Mouse (Mus musculus): ENCODE measurements around the gene Cluh.

The Cluh gene

DNA sequence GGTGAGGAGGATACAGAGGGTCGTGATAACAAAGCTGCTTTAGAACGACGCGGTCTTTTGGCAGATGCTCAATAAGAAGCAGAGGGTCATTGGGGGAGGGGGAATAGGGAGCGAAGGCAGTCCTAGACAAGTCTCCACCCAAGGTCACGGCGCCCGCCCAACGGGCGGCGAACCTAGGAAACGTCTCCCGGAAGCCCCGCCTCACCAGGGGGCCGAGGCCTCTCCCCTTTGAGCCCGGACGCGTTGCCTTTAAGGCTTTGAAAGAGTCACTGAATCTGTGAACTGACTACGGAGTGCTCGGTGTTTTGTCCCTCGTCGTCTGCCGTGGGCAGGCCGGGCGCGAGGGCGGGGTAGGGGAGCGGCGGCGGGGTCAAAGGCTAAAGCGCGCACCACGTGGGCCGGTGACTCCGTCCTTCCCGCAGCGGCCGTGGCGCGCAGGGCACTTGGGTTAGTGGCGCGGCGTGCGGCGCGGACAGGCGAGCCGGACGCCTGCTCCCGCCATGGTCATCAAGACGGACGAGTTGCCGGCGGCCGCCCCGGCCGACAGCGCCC is at the start of gene Cluh:
Cluh (plus strand) TSS at position 401 of the 552 bp plus-strand sequence.
- peak; percentile 85 for DNase-seq (ENCODE audit: low read depth, low spot score)

DNA sequence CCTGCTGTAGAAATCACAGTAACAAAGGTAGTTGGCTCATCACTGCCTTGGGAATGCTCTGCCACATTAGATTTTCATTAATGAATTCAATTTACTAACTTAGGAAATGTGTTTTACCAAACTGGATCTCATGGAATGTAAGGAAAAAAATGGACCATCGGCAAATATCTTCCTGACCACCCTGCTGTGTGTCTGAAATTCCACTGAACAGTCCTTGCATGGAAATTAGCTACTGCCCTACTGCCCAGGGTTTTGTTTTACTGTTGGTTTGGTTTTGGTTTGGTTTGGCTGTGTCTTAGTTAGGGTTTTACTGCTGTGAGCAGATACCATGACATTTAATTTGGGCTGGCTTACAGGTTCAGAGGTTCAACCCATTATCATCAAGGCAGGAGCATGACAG is 47.0 kb upstream of the Cluh start:
- no peak for DNase-seq (ENCODE audit: low read depth, low spot score)

DNA sequence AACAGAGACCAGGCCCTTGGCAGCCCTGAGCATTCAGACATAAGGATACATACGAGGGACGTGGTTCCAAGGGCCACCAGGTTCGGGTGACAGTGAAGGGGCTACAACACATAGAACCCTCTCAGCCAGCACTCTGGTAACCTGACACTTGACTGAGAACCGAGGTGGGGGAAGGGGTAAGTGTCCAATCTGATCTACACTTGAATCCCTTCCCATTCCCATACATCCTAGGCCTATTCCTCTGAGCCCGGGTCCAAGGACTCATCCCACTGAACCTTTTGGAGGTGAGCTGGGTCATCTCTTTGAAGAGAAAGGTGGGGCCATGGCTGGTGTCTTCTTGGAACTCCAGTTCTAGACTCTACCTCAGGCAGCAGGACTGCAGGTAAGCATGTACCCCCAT is 39.2 kb upstream of the Cluh start:
- DNase-seq (ENCODE audit: low read depth, low spot score) = no peak

DNA sequence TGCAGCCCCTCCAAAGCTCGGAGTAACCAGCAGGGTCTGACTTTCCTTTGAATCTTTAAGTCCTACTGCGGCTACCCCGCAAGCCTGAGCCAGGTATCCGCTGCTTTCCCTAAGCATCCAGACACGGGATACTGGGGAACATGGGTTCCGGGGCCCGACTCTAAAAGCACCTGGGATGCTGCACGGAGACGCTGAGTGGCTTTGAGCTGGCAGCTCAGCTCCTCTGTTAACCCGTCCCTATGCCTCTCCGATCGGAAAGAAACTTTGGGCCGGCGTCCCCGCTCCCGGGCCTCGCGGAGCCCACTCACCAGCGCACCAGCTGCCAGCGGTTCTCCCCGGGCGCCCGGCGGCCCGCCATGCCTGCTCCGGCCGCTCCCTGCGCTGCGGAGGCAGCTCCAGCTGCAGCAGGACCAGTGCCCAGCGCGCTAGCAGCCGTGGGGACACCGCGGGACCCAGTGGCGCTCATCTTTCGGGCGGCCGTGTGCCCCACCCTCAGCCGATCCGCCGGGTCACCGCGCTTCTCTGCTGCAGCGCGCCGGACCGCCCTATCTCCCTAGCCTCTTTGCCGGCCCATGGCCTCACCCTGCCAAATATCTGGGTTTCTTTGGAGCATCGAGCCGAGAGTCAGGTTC is 38.6 kb upstream of the Cluh start, which contains the start of gene Rap1gap2:
Rap1gap2 (minus strand) TSS at position 371 of the 632 bp plus-strand sequence.
- no peak for DNase-seq (ENCODE audit: low read depth, low spot score)

DNA sequence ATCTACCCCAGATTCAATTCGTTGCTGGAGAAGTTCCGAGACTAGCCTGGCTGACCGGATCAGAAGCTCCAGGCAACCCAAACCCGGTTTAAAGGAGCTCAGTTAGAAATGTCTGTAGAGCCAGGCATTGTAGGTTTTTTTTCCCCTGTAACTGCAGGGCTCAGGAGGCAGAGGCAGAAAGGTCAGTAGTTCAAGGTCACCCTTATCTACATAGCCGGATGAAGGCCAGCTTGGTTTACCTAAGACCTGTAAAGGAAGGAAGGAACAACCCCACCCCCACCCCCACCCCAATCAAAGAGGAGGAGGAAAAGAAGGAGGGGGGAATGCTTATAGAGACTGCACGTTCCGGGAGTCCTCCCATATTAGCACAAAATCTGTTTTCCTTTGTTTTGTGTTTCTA is 37.9 kb upstream of the Cluh start:
- no peak for DNase-seq (ENCODE audit: low read depth, low spot score)

DNA sequence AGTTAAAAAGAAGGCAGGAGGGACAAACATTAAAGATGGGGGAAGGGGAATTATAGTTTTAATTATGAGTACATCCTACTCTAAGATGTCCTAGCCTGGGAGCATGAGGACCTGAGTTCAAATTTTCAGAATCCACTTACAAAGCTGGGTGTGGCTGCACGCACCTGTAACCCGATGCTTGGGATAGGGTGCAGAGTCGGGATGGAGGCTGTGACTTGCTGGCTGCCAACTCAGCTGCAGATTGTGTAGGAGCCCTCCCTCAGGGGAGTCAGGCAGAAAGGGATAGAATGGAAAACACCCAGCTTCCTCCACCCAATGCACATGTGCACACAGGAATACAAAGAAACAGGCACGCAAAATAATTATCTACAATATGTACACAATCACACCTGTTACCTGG is 35.9 kb upstream of the Cluh start:
- DNase-seq (ENCODE audit: low read depth, low spot score) = no peak

DNA sequence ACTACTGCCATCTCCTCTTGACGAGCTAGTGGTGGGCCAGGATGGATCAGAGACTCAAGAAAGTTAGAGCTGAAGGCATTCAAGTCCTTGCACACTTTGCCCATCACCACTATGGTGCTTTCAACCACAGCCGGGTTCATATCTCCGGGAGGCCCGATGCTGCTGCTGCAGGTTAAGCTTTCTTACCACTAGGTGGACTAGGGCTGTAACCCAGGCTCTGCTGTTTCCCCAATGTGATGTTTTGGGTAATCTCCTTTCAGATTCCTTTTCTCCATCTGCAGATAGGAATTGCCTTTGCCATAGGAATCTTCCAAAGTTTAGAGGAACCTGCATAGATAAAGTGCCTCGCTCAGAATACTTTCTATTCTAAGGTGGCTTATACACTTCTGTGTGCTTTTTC is 33.7 kb upstream of the Cluh start:
- DNase-seq (ENCODE audit: low read depth, low spot score) = no peak

DNA sequence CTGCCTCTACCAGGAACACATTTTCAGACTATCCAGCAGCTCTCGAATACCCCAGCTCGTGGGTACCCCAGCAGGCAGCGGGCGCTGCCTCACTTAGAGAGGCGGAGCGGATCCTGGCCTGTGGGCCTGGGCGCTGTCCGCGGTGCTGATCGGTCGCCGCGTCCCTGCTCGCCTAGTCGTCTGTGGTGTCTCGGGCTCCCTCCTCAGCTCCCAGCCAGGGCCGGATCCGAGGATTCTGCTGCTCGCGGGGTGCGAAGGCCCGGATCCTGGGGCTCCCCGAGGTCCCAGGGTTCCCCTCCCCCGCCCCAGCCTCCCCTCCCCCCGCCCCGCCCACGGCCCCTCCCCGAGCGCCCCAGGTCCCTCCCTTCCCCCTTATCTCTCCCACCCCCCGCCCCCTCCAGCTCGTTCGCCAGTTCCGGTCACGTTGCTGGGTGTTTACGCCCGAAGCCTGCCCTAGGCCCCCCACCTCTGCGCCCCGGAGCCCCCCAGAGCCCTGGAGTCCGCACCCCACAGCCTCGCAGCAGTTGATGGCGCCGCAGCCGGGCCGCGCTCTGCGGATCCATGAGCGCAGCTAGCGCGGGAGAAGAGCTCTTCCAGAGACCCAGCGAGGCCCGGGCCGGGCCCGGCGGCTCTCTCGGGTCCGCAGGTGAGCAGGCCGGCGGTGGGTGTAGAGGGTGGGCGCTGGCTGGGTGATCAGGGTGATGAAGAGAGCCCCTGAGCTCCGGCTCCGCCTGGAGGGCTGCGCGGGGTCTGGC is 29.9 kb upstream of the Cluh start, which contains the start of gene Ccdc92b:
Ccdc92b (plus strand) TSS at position 405 of the 755 bp plus-strand sequence.
- peak; percentile 12 for DNase-seq (ENCODE audit: low read depth, low spot score)

DNA sequence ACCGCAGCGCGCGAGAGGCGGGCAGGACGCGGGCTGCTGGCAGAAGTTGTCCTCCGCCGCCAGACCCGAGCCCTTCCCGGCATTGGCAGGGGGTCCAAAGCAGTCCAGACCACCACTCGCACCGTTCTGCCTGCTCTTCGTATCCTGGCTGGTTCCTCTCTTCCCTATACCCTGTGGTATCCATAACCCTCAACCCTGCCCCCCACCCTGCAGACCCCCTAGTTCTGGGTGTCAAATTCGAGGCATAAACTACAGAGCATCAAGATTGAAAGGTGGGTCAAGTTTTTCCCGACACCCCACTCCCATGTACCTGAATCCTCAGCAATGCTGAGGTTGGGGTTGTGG is 29.4 kb upstream of the Cluh start:
- no peak for DNase-seq (ENCODE audit: low read depth, low spot score)

DNA sequence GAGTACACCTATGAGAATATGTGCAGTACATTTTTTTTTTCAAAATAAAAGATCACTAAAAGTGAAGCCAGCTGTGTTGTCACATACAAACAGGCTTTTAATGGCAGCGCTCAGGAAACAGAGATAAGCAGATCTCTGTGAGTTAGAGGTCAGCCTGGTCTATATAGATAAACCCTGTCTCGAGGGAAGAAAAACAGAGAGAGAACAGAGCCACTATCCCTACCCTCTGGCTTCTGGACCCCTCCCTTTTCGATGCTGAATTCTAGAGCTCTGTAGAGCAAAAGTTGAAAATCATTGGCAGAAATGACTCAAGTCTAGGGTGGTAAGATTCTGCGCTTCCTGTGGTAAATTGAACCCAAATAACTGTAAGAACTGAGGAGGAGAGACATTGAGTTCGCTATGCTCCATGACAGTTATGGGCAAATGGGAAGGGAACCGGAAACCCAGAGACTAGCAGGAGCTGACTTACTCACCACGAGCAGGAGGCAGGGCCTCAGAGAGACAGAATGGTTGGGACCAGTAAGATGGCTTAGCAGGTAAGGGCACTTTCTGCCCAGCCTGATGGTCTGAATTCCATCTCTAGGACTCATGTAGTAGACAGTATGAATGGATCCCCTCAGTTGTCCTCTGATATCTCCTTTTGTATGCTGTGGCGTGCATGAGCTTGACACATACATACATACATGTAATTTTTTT is 27.2 kb upstream of the Cluh start:
- DNase-seq (ENCODE audit: low read depth, low spot score) = no peak

DNA sequence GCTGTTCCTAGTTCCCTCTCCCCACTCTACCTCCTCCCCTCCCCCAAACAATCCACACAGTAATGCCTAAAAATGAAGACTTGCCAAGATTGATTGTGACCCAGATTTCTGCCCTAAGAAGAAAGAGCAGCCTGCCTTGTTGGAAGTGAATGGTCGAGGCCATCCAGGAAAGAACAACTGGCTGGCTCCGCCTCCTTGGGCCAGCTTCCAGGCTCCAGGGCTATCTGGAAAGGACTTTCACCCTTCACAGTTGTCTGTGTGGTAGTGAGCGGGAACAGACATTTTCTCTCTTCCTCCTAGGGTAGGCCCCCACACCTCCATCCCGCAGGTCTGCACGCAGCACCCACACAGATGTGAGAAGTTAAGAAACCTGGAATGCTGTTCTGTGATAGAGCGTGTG is 25.6 kb upstream of the Cluh start:
- DNase-seq (ENCODE audit: low read depth, low spot score) = no peak

DNA sequence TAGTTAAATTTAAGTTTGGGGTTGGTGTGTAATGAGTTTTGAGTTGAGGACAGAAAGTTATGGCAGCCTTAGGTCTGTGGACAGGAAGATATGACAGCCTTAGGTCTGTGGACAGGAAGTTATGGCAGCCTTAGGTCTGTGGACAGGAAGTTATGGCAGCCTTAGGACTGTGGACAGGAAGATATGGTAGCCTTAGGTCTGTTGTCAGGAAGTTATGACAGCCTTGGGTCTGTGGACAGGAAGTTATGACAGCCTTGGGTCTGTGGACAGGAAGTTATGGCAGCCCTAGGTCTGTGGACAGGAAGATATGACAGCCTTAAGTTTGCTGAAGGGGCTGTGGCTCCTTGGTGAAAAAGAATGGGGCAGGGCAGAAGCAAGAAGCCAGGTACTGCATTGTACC is 24.0 kb upstream of the Cluh start:
- DNase-seq (ENCODE audit: low read depth, low spot score) = no peak

DNA sequence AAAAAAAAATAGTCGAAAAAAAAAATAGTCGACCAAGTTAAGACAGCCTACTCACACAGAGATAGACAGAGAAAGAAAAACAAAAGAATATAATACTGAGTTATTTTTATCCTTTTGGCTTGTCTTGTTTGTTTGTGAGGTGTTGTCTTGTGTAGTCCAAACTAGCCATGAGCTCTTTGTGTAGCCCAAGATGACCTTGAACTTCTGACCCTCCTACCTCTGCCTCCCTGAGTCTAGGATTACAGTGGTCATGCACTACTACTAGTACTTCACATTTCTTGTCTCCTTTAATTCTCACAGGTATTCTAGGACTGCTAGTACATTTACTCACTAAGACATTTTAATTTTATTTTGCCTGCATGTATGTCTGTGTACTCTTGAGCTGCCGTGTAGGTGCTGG is 21.8 kb upstream of the Cluh start:
- DNase-seq (ENCODE audit: low read depth, low spot score) = no peak

DNA sequence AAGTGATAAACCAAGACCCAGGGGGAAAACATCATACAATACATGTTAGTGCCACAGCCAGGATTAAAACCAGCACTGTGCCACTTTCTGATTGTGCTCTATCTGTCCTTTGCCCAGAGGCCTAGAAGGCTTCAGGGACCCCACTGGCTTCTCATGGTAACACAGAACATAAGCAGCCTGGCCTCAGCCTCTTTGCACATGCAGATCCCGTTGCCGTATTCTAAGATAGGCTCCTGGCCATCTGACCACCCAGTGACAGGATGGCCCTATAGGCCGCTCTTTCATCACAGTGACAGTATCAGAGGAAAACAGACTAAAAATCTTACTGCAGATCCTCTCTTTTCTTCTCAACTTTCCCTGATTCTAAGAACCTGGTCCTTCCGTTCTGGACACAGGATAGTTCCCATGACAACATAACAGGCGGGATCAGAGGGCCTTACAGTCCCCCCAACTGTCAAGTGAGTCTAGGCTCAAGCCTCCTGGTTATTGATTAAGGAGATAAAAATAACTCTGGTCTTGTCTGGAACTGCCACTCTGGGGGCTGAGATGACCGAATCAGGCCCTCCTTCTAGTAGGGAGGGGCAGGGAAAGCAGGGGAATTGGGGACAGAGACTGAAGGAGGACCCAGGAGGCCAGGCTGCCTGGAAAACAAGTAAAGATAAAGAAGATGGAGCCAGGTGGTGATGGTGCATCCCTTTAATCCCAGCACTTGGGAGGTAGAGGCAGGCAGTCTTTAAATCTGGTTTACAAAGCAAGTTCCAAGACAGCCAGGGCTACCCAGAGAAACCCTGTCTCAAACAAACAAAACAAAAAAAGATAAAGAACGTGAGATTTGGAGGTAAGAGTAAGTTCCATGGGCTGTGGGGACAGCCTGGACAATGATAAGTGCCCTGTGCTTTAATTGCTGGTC is 17.2 kb upstream of the Cluh start:
- no peak for DNase-seq (ENCODE audit: low read depth, low spot score)

DNA sequence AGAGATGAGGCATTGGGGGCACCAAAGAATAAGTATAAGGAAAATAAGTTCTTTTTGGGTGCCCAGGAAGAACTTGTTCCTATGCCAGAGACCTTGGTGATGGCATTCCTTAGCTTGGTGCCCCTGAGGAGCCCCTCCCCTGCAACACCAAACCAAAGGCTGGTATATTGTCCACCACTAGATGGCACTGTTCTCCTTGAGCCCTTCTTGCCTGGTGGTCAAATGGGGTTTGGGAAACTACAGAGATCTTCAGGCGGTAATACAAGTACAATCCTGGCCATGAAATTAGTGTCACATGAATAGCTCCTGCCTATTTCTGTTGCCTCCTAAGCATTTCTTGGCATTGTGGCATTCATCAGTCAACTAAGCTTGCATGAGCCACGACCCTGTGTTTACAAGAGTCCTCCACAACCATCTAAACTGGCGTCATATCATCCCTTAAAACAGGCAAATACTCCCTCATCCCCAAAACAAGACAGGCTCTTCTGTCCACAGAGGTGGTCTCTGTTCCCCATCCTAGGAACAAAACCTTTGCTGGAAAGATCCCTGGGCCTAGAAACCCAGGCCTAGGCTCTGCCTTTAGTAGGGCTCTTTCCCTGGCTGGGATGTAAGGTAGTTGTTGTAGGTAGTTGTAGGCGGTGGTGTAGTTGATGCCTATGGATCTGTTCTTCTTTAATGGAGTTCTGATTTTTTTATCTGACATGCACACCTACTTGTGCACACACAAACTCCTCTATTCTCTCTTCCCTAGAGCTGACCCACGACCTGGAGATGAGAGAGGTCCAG is 14.6 kb upstream of the Cluh start:
- no peak for DNase-seq (ENCODE audit: low read depth, low spot score)

DNA sequence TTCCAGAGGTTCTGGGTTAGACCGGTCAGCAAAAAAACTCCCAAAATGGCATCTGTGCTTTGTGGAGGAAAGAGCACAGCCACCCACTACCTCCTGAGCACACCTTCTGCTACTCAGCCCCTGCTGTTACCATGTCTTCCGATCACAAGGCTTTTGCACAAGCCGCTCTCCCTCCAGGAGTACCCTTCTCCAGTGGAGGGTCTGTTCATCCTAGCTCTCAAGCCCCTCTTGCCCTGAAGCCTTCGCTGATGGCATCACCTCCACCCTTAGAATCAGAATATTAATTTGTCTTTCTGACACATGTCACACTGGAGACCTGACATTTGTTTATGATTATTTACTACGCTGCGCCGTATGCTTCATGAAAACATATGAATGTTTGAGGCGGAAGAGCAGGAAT is 11.8 kb upstream of the Cluh start:
- DNase-seq (ENCODE audit: low read depth, low spot score) = no peak

DNA sequence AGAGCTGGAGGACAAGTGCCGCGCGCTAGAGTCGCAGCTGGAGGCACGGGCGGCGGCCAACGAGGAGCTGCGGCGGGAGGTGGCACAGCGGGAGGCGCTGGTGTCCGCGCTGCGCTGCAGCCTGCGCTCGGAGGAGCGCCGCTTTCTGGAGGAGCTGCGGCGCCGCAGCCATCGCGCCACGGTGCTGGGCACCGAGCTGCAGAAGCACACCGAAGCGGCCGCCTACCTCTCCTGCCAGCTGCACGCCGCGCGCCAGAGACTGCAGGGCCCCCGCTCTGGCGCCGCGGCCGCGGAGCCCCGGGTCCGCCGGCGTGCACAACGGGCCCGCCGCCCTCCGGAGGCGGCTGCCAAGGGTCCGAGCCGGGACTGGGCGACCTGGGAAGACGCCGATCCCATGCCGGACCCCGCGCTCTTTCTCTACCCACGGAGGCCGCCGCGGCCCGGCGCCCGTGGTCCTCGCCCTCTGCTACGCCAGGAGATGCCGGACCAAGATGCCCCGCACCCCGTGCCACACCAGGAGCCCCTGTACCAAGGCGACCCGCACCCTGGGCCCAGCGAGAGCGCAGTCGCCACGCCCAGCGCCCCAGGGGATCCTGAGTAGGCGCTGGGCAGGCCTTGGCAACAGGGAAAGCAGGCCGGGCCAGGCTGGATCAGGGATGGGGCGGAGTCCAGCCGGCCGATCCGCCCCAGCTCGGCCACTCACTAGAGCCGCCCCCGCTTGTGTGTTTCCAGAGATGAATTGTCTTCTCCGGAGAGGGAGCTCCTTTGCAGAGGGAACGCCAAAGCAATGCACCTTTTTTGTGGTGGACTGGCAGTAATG is 11.1 kb upstream of the Cluh start:
- no peak for DNase-seq (ENCODE audit: low read depth, low spot score)

DNA sequence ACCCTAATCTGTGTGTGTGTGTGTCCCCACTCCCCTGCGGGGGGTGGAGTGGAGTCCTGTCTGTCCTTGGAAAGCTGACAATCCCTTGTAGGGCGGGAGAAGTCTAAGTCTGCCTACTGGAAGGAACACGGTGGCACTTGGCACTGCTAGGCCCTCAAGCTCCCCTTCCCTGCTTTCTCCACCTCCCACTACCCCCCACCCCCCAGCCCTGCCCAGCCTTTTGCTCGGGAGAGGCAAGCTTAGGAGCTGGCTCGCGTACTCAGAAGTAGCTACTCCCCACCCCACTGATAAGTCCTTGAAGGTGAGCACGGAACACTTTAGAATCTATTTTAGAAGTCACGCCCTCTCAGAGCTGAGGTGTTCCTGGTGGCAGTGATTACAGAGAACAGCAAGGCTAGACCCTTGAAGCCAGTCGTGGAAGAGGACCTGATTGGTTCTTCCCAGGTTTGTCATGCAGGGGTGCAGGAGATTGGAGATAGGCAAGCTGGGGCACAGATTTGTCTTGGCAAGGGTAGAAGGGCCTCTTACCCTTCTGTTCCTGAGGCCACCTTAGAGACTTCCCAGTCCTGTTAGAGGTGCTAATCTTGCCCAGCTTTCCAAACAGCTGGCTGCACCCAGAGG is 10.4 kb upstream of the Cluh start:
- no peak for DNase-seq (ENCODE audit: low read depth, low spot score)

DNA sequence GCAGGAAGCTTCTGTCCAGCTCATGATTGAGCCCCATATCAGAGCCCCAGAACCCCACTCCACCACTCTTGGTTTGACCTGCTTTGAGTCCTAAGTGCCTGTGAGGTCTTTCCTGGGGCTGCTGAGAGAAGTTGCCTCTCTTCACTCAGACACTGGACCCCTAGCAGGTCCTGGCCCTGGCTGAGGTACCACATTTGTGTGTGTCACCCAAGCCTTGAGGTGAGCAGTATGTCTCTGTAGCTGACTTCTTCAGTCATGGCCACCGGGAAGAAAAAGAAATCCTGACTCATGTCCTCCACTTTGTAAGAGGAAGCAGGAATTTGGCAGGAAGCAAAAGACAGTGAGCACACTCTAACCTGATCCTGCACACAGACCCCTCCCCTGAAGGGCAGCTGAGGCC is 9.7 kb upstream of the Cluh start:
- no peak for DNase-seq (ENCODE audit: low read depth, low spot score)

All from brain, embryonic 18.5 days (tissue).